Mouse (Mus musculus): Measurements from ENCODE around the gene Cdc42bpg. TPM values are rescaled to one million over a fixed set of nuclear protein-coding genes. Genes with fewer than 3 reads are reported as not detected.

Cdc42bpg gene
- polyA plus RNA-seq (2012; ENCODE audit: low replicate concordance), result 9.6 and 17.4 TPM in 2 replicates

GRCm38 (mm10) chr19:6306137-6306551 lies at the start of gene Cdc42bpg:
Gene Cdc42bpg (plus strand): TSS chr19:6306456.

GRCm38 (mm10) chr19:6276426-6277421 lies 29.5 kb upstream of the Cdc42bpg start, which contains the start of gene Ehd1:
Gene Ehd1 (plus strand): TSS chr19:6276725.

GRCm38 (mm10) chr19:6334673-6335457 lies 28.6 kb downstream of the Cdc42bpg start, which contains the start of gene Men1:
Gene Men1 (plus strand): TSS chr19:6334979.

GRCm38 (mm10) chr19:6340524-6341452 lies 34.5 kb downstream of the Cdc42bpg start, which contains the start of gene Map4k2:
Gene Map4k2 (plus strand): TSS chr19:6341135.

GRCm38 (mm10) chr19:6363411-6364240 lies 57.4 kb downstream of the Cdc42bpg start, which contains the start of gene Sf1:
Gene Sf1 (plus strand): TSS chr19:6363690.

Other genes with a start within 250 kb of the Cdc42bpg start
- gene Mrpl49, start 248.7 kb upstream of the Cdc42bpg start, polyA plus RNA-seq (2012; ENCODE audit: low replicate concordance), result 25.7 and 36.4 TPM in 2 replicates
- gene Fau, start 248.6 kb upstream of the Cdc42bpg start, polyA plus RNA-seq (2012; ENCODE audit: low replicate concordance), result 4,240 and 4,981 TPM in 2 replicates
- 58.8 and 66.2 TPM in 2 replicates for gene Znhit2, start 245.3 kb upstream of the Cdc42bpg start, polyA plus RNA-seq (2012; ENCODE audit: low replicate concordance)
- 10.6 and 16.3 TPM in 2 replicates for gene Tm7sf2, start 238.1 kb upstream of the Cdc42bpg start, polyA plus RNA-seq (2012; ENCODE audit: low replicate concordance)
- 52.2 and 188 TPM in 2 replicates for gene Vps51, start 229.2 kb upstream of the Cdc42bpg start, polyA plus RNA-seq (2012; ENCODE audit: low replicate concordance)
- not detected in 2 replicates for gene Tmem262, start 226.4 kb upstream of the Cdc42bpg start, polyA plus RNA-seq (2012; ENCODE audit: low replicate concordance)
- 0.19 TPM in 1 of 2 replicates, not detected in the other for gene Gm28374, start 224.2 kb upstream of the Cdc42bpg start, polyA plus RNA-seq (2012; ENCODE audit: low replicate concordance)
- 67.9 and 70.2 TPM in 2 replicates for gene Zfpl1, start 221.5 kb upstream of the Cdc42bpg start, polyA plus RNA-seq (2012; ENCODE audit: low replicate concordance)
- 1.7 and 2.3 TPM in 2 replicates for gene Cdca5, start 221.5 kb upstream of the Cdc42bpg start, polyA plus RNA-seq (2012; ENCODE audit: low replicate concordance)
- gene AC131692.1, start 212.0 kb upstream of the Cdc42bpg start, polyA plus RNA-seq (2012; ENCODE audit: low replicate concordance), result 1.7 and 2.1 TPM in 2 replicates
- 0.53 TPM in 1 of 2 replicates, not detected in the other for gene Naaladl1, start 200.7 kb upstream of the Cdc42bpg start, polyA plus RNA-seq (2012; ENCODE audit: low replicate concordance)
- gene Sac3d1, start 187.8 kb upstream of the Cdc42bpg start, polyA plus RNA-seq (2012; ENCODE audit: low replicate concordance), result 31.3 and 49.9 TPM in 2 replicates
- 120 and 217 TPM in 2 replicates for gene Snx15, start 178.2 kb upstream of the Cdc42bpg start, polyA plus RNA-seq (2012; ENCODE audit: low replicate concordance)
- gene Batf2, start 165.5 kb upstream of the Cdc42bpg start, polyA plus RNA-seq (2012; ENCODE audit: low replicate concordance), result 1.3 and 2.2 TPM in 2 replicates
- 32.6 and 45.2 TPM in 2 replicates for gene Arl2, start 164.9 kb upstream of the Cdc42bpg start, polyA plus RNA-seq (2012; ENCODE audit: low replicate concordance)
- not detected in 2 replicates for gene Majin, start 122.1 kb upstream of the Cdc42bpg start, polyA plus RNA-seq (2012; ENCODE audit: low replicate concordance)
- gene Gpha2, start 80.1 kb upstream of the Cdc42bpg start, polyA plus RNA-seq (2012; ENCODE audit: low replicate concordance), result 0.22 TPM in 1 of 2 replicates, not detected in the other
- gene Ppp2r5b, start 70.6 kb upstream of the Cdc42bpg start, polyA plus RNA-seq (2012; ENCODE audit: low replicate concordance), result 43.8 and 62.7 TPM in 2 replicates
- gene Atg2a, start 64.8 kb upstream of the Cdc42bpg start, polyA plus RNA-seq (2012; ENCODE audit: low replicate concordance), result 75.2 and 154 TPM in 2 replicates
- gene Ehd1, start 29.7 kb upstream of the Cdc42bpg start, polyA plus RNA-seq (2012; ENCODE audit: low replicate concordance), result 252 and 427 TPM in 2 replicates
- 120 and 143 TPM in 2 replicates for gene Men1, start 28.5 kb downstream of the Cdc42bpg start, polyA plus RNA-seq (2012; ENCODE audit: low replicate concordance)
- 508 and 590 TPM in 2 replicates for gene Map4k2, start 34.7 kb downstream of the Cdc42bpg start, polyA plus RNA-seq (2012; ENCODE audit: low replicate concordance)
- 995 and 2,858 TPM in 2 replicates for gene Sf1, start 57.2 kb downstream of the Cdc42bpg start, polyA plus RNA-seq (2012; ENCODE audit: low replicate concordance)
- 2.3 and 2.5 TPM in 2 replicates for gene Pygm, start 77.9 kb downstream of the Cdc42bpg start, polyA plus RNA-seq (2012; ENCODE audit: low replicate concordance)
- 492 and 537 TPM in 2 replicates for gene Rasgrp2, start 92.9 kb downstream of the Cdc42bpg start, polyA plus RNA-seq (2012; ENCODE audit: low replicate concordance)
- 3.6 and 14.7 TPM in 2 replicates for gene Nrxn2, start 112.3 kb downstream of the Cdc42bpg start, polyA plus RNA-seq (2012; ENCODE audit: low replicate concordance)
- gene Slc22a12, start 236.6 kb downstream of the Cdc42bpg start, polyA plus RNA-seq (2012; ENCODE audit: low replicate concordance), result 0.73 and 1.9 TPM in 2 replicates